Mouse (Mus musculus): ENCODE data around the gene Ophn1.

Gene Ophn1

DNA sequence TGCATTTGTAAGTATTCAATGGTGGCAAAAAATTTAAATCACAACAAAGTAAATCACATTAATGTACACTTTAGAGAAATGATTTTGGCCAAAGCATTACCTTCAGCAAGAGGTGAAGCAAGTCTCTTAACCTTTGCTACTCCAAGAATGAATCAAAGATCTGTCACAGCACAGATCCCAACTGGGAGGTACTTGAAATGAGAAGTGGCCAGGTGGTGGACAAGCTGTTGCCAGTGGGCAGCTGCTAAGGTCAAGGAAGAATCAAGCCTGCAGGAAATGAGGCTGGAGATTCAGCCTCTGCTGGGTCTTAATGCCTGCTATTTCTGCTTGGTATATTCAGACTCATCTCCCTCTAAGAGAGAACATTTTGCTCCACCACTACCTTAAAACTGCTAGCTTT lies 87.0 kb downstream of the Ophn1 start:
- peak in 1 of 2 experiments; percentile 8 for DNase-seq

DNA sequence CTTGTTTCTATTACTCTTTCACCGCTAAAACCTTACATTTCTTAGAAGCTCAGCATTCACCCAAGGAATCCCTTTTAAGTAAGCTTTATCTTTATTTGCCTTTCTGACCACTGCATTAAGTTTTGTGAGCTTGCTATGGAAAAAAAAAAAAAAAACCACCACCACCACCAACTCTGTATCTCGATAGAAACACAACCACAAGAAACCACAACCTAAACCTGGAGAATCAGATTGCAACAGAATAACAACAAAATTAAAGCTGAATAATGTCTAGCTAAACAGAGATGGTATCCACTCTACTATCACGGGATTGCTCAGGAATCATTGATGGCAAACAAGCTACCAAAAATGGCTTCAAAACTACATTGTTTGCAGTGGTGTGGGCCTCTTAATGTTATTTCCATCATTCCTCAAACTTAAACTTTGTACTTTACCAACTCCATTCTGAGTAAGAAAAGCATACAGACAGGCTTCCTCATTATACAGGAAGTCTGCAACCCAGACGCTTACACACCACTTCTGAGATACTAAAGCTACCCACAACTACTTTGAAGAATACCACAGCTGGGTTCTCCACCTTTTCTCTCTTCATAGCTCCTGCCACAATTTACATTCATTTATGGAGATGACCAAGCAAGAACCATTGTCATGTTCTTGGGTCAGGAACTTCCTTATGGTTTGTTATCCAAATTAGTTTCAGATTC lies 116.4 kb downstream of the Ophn1 start:
- DNase-seq = no peak

DNA sequence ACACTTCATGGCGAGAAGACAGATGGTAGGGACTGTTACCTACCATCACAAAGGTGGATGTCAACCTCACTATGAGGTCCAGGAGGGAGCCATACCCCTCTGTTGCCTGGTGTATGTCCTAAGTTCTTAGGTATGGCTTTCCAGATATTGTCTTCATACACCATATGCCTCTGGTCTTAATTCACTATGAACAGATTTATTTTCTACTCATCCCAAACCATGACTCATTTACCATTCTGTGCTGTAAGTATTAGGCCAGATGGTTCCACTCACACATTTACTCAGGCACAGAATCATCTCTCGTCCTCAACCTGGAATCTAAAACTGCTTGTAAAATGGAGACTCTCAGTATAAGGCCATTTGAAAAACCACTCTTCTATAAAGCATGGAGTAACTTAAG lies 135.7 kb downstream of the Ophn1 start:
- no peak for DNase-seq

DNA sequence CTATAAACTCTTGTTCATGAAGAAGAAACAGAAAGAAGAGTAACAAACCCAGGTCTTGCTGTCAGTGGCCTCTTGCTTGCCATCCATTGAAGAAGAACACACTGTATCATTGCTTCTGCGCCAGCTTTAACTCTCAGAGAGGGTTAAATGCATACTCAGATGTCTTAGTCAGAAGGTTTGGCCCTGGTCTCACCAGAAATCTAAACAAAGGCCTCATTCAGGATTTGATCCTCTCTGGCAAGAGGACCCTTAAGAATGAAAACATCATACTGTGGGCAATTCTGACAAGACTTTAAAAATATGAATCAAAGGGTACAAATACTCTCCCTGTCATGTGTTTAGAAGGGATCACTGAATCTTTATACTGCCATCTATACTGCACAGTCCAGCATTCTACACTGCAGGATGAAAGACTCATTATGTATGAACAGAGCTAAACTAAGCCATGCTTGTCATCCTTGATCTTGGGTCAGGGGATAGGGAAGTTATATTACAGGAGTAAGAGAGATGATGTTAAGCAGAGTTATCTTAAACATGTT lies 139.5 kb downstream of the Ophn1 start:
- DNase-seq = no peak

DNA sequence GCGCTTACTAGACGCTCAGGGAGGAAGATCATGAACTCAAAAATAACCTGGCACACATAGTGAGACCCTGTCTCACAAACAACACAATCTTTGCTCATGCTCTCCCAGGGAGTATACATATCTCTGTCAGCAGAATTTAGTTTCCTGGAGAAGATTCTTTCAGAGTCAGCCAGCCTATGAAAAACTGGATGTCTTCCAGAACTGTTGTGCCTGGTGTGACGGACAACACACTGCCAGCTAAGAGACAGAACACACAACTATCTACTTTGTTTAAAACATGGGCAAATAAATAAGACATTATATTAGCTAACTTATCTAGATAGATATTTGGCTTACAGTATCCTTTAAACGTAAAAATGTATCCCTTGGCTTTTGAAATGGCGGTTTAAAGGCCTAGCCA lies 154.1 kb downstream of the Ophn1 start:
- no peak for DNase-seq

DNA sequence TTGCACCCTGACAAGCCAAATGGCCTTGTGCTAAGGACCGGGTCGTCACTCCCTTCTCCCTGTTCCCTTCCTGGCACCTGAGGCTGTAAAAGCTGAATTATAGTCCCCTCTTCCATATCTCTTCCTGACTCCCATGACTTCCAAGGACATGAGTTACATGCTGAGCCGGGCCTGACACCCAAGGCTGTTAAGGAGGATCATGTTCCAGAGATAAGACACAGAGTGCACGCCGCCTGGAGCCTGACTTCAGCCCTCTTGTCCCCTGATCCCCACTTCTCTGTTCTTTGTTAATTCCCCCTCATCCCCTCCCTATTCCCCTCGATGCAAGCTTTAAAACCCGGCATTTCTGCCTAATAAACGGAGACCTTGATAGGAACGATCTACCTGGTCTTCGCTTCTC lies 167.8 kb downstream of the Ophn1 start:
- no peak for DNase-seq

DNA sequence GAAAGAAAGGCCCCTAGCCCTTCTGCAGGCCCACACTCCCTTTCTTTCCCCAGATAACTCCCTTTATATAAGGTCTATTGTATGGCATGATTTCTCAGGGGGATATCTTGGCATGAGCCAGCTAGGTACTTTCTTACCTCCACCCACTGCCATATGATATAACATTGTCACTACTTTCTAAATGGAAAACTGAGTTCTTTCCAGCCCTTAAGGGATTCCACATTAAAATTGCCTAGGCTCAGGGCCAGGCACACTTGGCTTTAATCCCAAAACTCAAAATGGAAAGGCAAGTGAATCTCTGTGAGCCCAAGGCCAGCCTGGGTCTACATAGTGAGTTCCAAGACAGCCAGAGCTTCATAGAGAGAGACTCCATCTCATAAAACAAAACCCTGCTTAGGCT lies 183.1 kb downstream of the Ophn1 start:
- DNase-seq = no peak

DNA sequence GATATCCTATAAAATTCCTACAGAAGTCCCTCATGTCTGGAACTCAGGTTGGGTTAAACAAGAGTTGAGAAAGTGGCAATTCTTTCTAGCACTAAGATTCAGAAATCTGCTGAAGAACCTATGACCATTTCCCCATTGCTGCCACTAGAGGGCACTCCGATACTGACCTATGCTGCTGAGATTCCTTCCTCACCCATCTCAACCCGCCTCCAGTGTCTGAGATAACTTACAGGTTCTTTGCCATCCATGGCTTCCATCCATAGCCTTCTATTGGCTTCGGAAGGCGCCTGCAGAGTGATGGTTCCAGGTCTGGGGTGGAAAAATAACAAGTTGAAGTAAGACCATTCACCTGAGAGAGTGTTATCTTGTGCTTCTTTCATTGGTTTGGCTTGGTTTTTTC lies 189.2 kb downstream of the Ophn1 start:
- peak; percentile 24 to 38 for DNase-seq

DNA sequence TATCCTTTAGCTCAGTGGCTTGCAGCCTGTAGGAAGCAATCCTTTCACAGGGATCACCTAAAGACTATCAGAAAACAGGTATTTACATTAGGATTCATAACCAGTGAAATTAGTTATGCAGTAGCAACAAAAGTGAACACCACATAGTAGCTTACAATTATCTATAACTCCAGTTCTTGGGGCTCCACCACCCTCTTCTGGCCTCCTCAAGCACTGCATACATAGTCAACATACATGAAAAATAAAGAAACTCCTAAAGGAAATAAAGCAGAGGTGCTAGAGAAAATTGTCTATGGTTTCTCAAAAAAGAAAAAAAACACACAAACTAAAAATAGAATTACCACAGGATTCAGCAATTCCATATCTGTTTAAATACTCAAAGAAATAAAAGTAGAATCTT lies 208.2 kb downstream of the Ophn1 start:
- DNase-seq = no peak

DNA sequence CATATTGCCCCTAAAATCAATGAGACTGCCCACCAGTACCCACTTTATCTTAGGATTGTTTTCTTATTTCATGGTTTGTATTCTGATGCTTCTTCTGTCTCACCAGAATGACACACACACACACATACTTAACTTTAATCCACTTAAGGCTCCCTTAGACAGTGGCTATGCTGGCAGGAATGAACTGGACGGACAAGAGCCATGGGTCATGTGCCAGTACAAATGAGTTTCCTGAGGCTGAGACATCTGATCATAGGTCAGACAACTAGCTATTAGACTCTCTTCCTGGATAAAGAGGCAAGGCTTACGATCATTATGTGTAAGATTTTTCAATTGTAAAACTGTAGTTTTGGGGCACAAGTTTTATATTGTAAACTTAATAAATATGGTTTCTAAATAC lies 209.5 kb downstream of the Ophn1 start:
- no peak for DNase-seq

DNA sequence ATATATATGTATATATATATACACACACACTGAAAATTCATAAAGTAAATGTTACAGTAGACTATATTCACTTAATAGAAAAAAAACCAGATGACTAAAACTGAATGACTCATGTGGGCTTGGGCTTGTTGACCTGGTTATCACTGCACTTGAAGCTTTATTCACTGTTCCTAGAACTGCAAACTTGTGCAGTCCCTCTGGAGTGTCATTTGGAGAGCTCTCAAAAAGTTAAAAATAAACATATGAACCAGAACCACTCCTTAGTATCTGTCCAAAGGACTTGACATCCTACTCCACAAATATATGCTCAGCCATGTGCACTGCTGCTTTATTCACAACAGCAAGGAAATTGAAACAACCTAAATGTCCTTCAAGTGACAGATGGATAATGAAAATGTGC lies 219.8 kb downstream of the Ophn1 start:
- DNase-seq = peak in 1 of 2 experiments; percentile 10

DNA sequence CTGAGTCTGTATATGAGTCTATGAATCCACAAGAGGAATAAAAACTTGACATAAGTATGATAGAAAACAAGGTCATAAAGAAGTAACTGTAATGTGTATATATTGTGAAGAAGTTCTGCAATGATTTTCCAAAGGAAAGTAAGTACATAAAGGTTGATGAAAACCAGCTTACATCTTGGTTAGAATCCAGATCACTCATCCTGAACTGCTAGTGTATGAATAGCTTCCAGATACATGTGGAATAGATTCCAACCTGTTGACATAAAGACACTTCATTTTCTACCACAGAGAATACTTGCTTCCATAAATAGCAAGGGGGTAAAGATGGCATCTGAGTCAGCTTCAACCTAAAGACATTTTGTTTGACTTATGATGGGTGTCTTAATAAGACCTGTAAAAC lies 239.4 kb downstream of the Ophn1 start:
- no peak for DNase-seq

DNA sequence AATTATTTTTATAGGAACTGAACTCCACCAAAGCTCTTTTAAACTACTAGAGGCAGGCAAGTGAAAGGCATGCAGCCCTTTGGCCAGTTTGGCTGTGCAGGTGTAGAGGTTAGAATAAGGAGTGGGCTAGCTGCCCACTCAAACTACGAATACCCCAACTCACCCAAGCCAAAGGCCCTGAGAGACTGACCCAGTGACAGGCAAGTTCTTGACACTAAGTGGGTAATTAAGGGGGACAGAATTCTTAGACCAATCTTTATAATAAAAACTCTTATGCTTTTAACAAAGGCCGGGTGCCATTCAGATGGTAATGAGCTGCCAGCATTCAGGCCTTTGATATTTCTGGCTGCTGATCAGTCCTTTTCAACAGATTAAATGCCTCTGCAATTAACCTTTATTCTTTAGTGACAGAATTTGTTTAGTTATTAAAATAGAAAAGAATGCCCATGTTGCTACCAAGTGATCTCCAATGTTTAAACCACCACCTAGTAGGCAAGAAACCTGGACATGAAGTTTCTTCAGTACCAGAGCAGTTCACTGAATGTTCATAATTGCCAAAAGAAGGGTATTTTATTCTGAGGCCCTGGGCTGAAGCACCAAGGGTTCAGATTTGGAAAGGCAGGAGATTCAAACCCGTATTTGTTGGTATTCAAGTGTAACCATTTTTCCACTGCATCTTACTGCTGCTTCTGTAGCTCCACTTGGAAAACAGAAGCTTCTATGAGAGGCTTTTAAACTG lies 262.0 kb downstream of the Ophn1 start:
- no peak for DNase-seq

DNA sequence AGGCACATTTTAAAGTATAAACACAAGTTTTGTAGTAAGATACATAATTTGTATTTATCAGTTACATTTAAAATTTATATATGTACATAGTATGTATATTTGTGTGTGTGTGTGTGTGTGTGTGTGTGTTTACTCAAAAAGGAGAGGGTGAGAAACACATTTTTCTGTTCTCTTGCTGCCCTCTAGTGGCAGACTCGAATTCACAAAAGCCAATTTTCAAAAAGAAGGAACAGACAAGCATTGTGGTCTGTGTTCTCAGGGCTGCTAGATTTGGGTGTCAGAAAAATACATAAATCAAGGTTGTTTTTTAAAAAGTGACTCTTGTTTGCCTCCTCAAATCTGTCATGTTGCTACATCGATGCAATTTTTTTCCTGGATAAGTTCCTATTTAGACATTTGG lies 272.0 kb downstream of the Ophn1 start:
- peak in 1 of 2 experiments; percentile 2 for DNase-seq

DNA sequence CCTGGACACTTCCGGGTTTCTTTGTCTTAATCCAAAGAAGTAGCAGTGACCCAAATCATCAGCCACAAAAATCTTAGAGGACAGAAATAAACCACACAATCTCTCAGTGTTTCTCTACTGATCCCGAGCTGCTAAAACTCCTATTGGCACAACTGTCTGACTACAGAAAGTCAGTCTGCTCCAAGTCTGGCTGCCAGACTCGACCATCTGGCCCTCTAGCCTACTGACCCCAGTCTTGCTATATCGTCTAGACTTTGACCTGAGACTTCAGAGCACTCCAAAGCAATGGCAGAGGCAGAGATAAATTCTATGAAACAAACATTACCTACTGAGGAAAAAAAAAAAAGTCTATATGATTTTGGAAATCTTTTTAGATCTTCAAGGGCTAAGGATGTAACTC lies 273.4 kb downstream of the Ophn1 start:
- no peak for DNase-seq

DNA sequence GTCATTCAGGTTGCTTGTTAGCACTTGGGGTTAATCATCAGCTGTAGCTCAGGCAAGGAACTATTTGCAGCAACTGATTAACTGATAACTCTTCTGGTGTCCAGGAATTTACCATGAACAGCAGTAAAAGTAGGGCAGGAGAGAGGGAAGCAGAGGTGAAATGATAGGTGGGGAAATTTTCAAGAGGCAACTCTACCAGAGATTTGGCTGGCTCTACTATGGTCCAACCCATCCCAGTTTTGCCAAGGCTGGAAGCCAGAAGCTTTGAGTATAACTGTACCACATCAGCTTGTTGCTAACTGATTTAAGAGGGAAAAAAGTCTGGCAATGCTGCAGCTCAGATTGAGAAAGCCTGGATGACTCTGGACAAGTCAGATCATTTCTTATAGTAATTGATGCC lies 316.6 kb downstream of the Ophn1 start:
- DNase-seq = no peak

DNA sequence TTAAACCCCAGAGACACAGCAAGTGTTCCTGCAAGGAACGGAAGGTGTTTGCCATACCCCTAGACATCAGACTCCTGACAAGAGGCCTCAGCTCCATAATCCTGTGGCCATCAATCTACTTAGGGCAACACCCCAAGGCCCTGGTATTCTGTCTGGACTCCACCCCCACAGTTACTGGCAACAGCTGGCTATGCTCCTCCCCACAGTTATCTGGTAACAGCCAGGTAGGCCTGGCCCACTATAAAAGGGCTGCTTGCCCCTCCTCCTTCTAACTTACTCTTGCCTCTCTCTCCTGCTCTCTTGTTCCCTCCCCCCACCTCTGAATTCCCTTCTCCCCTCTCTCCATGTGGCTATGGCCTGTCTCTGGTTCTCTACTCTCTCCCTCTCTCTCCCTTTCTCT lies 344.4 kb downstream of the Ophn1 start:
- no peak for DNase-seq

DNA sequence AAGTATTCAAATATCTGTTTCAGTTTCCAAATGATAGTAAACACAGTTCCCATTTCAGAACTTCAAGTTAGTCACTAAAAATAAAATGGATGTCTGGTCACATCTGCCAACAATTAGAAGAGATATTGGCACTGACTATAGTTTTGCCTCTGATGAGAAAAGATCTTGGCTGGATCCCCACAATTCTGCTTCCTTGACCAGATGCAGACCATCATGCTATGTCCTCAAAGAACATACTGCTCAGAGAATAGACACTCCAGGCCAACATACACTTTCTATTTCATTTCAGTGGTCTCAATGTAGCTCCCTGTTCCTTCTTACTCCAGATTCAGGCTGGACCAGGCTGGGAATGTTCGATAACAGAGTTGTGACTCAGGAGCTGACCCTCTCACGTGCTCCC lies 375.5 kb downstream of the Ophn1 start:
- DNase-seq = no peak

DNA sequence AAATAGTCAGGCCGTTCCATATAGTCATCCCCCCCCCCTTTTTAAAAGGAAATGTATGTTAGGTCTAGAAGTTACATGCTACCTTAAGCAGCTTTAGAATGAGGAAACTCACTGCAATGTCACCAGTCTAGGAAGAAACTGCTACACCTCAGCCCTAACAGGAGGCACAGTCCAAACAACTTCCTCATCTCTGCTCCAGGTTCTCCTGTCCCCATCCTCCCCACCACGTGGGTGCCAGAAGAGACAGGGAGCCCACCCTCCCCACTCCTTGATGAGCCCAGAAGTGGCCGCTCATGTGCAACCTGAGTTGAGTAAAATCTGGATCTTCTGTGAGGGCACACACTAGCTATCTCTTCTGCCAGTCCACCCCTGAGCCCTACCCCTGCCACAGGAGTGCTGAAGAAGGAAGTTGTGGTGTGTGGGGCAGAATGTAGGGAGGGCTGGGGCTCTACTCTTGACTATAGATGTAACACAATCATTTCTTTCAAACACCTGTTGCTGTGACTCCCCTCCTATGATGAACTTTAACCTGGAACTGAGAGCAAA lies 376.4 kb downstream of the Ophn1 start:
- no peak for DNase-seq

Data from lung, adult 18-20 months (tissue).